Mouse (Mus musculus): ENCODE measurements around the gene Rnf213. TPM values are rescaled to one million over a fixed set of nuclear protein-coding genes. Genes with fewer than 3 reads are reported as not detected.

The Rnf213 gene
- 1.6 and 1.7 TPM in 2 replicates for polyA plus RNA-seq (2016; fragmentation: Nextera tagmentation; extraction: Ambion mirVana)

DNA sequence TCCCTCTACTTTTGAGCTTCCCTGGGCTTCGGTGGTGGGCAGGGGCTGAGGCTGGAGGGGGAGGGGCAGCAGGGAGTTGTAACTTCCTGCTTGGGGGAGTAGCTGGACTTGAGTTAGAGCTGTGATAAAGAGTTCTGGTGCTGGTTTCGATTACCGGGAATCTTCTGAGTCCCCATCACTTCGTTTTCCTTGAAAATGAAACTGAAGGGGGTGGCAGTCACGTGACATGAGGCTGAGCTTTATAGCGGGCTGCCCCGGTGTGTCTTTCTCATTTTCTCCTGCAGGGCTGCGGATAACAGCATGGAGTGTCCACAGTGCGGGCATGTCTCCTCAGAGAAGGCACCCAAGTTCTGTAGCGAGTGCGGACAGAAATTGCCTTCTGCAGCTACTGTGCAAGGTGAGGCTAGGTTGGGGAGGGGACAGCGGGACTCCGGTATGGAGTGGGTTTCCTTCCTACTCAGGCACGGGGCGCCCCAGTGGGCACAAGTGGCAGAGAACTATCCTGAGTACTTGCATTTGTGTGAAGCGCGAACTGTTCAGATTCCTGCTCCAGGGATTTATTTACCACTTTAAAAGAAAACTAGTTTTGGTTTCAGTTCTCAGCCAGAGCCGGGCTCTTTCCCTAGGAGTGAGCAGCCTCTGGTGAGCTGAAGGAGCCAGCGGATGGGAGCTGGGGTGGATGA, at the start of gene Rnf213:
Gene Rnf213 (plus strand): TSS at position 301 of the 683 bp plus-strand sequence.
- peak within 1 kb of the TSS; percentile 66 for H3K4me2 ChIP-seq (replicated peaks)
- no peaks in the 10 kb centered on the region for H3K36me3 ChIP-seq
- 0 out of 2 replicates have a peak, but pooled peaks have one; percentile 9 for ATAC-seq (ENCODE audit: insufficient number of reproducible peaks, insufficient read depth, low FRiP score, low TSS enrichment)
- H3K9ac ChIP-seq, result peak within 1 kb of the TSS; percentile 28
- H3K27ac ChIP-seq, result no peak within 1 kb of the TSS
- H3K4me1 ChIP-seq, result peaks cover 9% of the 10 kb centered on the region; the same call in 1 of the 2 replicates
- H3K9me3 ChIP-seq, result no peaks in the 10 kb centered on the region
- peaks cover 86% of the 10 kb centered on the region for H3K27me3 ChIP-seq
- WGBS, result 1% methylated on average over 19 of the region's 19 CpGs
- H3K4me3 ChIP-seq, result peak within 1 kb of the TSS; percentile 43

GRCm38 (mm10) chr11:119344178-119344577, 48.7 kb upstream of the Rnf213 start:
- no peak overlapping the region for H3K4me2 ChIP-seq (replicated peaks)
- H3K36me3 ChIP-seq, result no peaks in the 10 kb centered on the region
- H3K4me3 ChIP-seq, result no peak overlapping the region
- H3K27ac ChIP-seq, result no peak overlapping the region
- no peak overlapping the region for H3K9ac ChIP-seq
- H3K9me3 ChIP-seq, result no peaks in the 10 kb centered on the region
- no peaks in the 10 kb centered on the region for H3K27me3 ChIP-seq
- no peaks in the 10 kb centered on the region for H3K4me1 ChIP-seq
- no peak for ATAC-seq (ENCODE audit: insufficient number of reproducible peaks, insufficient read depth, low FRiP score, low TSS enrichment)
- WGBS, result 85% methylated on average over 8 of the region's 8 CpGs

DNA sequence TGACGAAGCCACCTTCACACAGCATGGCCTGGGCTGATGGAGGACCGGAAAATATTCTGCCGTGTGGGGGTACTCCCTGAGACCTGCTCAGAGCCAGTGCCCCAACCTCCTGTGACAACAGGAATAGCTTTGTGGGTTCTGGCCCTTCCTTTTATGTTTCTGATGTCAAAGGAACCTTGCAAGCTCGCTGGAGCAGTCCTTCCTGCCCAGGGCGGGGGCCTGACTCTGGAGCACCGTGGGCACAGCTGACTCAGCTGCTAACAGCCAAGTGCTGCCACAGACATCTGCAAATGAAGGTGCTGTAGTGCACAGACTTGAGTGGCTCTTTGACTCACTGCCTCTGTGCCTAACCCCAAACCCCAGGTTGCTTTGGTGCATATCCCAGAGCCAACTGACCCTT, 48.0 kb upstream of the Rnf213 start:
- H3K27ac ChIP-seq, result no peak overlapping the region
- WGBS, result 72% methylated on average over 6 of the region's 6 CpGs

DNA sequence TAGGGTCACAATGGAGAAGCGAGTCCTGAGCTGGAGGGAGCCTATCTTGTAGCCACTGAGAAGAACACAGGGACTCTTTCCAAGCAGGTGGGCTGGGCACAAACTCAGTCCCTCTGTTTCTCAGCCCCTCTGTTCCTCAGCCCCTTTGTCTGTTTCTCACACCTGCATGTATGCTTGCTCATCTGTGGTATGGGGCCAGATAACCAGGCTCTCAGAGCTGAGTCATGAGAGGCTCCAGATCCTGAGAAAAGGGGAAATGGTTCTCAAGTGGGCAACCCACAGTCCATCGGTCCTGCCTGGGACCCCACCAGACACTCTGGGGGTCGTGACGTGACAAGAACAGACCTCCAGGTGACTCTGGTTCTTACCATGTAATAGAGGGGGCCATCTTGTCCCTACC, 45.8 kb upstream of the Rnf213 start:
- no peak overlapping the region for H3K4me3 ChIP-seq
- ATAC-seq (ENCODE audit: insufficient number of reproducible peaks, insufficient read depth, low FRiP score, low TSS enrichment), result no peak
- 87% methylated on average over 4 of the region's 4 CpGs for WGBS
- H3K4me1 ChIP-seq, result no peaks in the 10 kb centered on the region
- H3K36me3 ChIP-seq, result no peaks in the 10 kb centered on the region
- no peak overlapping the region for H3K4me2 ChIP-seq (replicated peaks)
- H3K27me3 ChIP-seq, result no peaks in the 10 kb centered on the region
- H3K9ac ChIP-seq, result no peak overlapping the region
- H3K27ac ChIP-seq, result no peak overlapping the region
- no peaks in the 10 kb centered on the region for H3K9me3 ChIP-seq

More for the DNA sequence above, 48.0 kb upstream of the Rnf213 start:
- H3K4me1 ChIP-seq, result no peaks in the 10 kb centered on the region
- no peak overlapping the region for H3K4me2 ChIP-seq (replicated peaks)
- no peaks in the 10 kb centered on the region for H3K9me3 ChIP-seq
- no peak for ATAC-seq (ENCODE audit: insufficient number of reproducible peaks, insufficient read depth, low FRiP score, low TSS enrichment)
- H3K4me3 ChIP-seq, result no peak overlapping the region
- no peaks in the 10 kb centered on the region for H3K27me3 ChIP-seq
- no peak overlapping the region for H3K9ac ChIP-seq
- H3K36me3 ChIP-seq, result no peaks in the 10 kb centered on the region

GRCm38 (mm10) chr11:119352113-119352512, 40.8 kb upstream of the Rnf213 start:
- Histone ChIP-seq H3K27me3 (0 out of 2 replicates have a peak, but pooled peaks cover 6% of the 10 kb centered on the region), H3K4me1 (peaks cover 18% of the 10 kb centered on the region), H3K4me3 (no peak overlapping the region), H3K9ac (no peak overlapping the region), H3K36me3 (no peaks in the 10 kb centered on the region), H3K4me2 (replicated peaks) (no peak overlapping the region), H3K9me3 (no peaks in the 10 kb centered on the region), H3K27ac (no peak overlapping the region)
- no peak for ATAC-seq (ENCODE audit: insufficient number of reproducible peaks, insufficient read depth, low FRiP score, low TSS enrichment)
- WGBS, result 78% methylated on average over 7 of the region's 7 CpGs

DNA sequence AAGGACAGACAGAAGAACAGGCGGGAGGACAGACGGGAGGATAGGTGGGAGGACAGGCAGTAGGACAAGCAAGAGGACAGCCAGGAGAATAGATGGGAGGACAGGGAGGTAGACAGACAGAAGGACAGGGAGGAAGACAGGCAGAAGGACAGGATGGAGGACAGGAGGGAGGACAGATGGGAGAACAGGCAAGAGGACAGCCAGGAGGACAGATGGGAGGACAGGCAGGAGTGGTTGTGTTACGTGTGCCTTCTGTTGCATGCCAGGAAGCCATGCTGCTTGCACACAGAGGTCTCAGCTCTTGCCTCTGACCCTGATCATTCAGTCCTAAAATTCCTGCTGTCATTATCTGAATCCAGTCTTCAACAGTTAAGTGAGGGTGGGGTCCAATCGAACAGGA, 39.0 kb upstream of the Rnf213 start:
- no peak overlapping the region for H3K4me2 ChIP-seq (replicated peaks)
- 85% methylated on average over 4 of the region's 4 CpGs for WGBS

DNA sequence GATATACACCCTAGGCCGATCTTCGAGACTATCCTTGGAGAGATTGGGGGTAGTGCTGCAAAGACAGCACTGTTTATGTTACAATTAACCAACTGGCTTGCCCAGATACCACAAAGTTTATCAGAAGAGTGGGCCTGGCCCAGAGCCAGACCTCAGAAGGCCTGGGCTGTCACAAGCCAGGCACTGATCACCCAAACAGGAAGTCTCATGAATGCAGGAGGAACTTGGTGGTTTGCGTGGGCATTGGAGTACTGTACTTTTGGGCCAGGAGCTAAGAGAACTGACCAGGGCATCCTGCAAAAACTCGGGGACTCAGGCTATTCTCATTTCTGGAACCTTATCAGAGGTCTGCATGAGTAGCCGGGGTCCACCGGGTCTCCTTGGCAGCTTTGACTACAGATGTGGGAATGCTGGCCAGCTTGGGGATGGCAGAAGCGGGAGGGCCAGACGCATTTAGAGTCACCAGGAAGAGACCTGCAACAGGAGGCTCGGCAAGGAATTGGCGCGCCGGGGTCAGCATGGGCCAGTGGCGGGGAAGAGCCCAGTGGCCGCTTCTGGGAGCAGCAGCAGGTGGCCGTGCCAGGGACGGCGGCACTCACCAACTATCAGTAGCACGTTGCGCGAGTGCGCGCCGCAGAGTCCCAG, 38.0 kb upstream of the Rnf213 start:
- Histone ChIP-seq H3K4me2 (replicated peaks) (peak overlapping the region; percentile 80), H3K27ac (peak overlapping the region; percentile 74), H3K4me1 (peaks cover 18% of the 10 kb centered on the region), H3K9me3 (no peaks in the 10 kb centered on the region), H3K27me3 (0 out of 2 replicates have a peak, but pooled peaks cover 6% of the 10 kb centered on the region), H3K36me3 (peaks cover 5% of the 10 kb centered on the region; the same call in 1 of the 2 replicates), H3K4me3 (peak overlapping the region; percentile 67), H3K9ac (peak overlapping the region; percentile 78)
- 5% methylated on average over 23 of the region's 23 CpGs for whole genome bisulfite sequencing
- ATAC-seq (ENCODE audit: insufficient number of reproducible peaks, insufficient read depth, low FRiP score, low TSS enrichment), result 0 out of 2 replicates have a peak, but pooled peaks have one; percentile 20

More for the DNA sequence above, 39.0 kb upstream of the Rnf213 start:
- 0 out of 2 replicates have a peak, but pooled peaks cover 6% of the 10 kb centered on the region for H3K27me3 ChIP-seq
- no peak for ATAC-seq (ENCODE audit: insufficient number of reproducible peaks, insufficient read depth, low FRiP score, low TSS enrichment)
- peaks cover 18% of the 10 kb centered on the region for H3K4me1 ChIP-seq
- no peak overlapping the region for H3K27ac ChIP-seq
- no peaks in the 10 kb centered on the region for H3K36me3 ChIP-seq
- H3K4me3 ChIP-seq, result no peak overlapping the region
- no peak overlapping the region for H3K9ac ChIP-seq
- no peaks in the 10 kb centered on the region for H3K9me3 ChIP-seq

GRCm38 (mm10) chr11:119355443-119356385, 37.2 kb upstream of the Rnf213 start, which contains the start of the genes Sgsh and Slc26a11:
Gene Sgsh, minus strand, starts transcription at chr11:119355536.
Gene Slc26a11, plus strand, starts transcription at chr11:119355557.
- H3K4me1 ChIP-seq, result peaks cover 18% of the 10 kb centered on the region
- H3K9me3 ChIP-seq, result no peaks in the 10 kb centered on the region
- peaks cover 5% of the 10 kb centered on the region; the same call in 1 of the 2 replicates for H3K36me3 ChIP-seq
- H3K27me3 ChIP-seq, result 0 out of 2 replicates have a peak, but pooled peaks cover 6% of the 10 kb centered on the region
- H3K4me2 ChIP-seq (replicated peaks), result peak within 1 kb of the TSS; percentile 80
- peak within 1 kb of the TSS; percentile 78 for H3K9ac ChIP-seq
- WGBS, result 3% methylated on average over 37 of the region's 40 CpGs
- H3K27ac ChIP-seq, result peak within 1 kb of the TSS; percentile 74
- ATAC-seq (ENCODE audit: insufficient number of reproducible peaks, insufficient read depth, low FRiP score, low TSS enrichment), result peak; percentile 79; the same call in 1 of the 2 replicates
- peak within 1 kb of the TSS; percentile 67 for H3K4me3 ChIP-seq

DNA sequence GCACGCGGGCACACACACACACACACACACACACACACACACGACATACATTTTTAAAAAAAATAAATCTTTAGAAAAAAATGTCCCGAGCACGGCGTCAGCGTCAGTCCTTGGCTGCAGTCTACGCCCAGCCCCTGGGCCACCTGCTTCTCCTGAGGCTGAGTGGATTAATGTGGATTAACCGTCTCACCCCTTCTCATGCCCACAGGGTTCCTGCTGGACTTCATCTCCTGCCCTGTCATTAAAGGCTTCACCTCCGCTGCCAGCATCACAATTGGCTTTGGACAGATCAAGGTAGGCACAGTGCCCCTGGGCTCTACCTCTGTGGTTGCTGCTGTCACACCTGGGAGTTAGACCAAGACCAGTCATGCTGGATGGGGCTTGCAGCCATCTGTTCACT, 33.8 kb upstream of the Rnf213 start:
- 86% methylated on average over 10 of the region's 10 CpGs for WGBS
- no peak overlapping the region for H3K4me2 ChIP-seq (replicated peaks)
- peaks cover 18% of the 10 kb centered on the region for H3K4me1 ChIP-seq
- no peak overlapping the region for H3K4me3 ChIP-seq
- H3K9me3 ChIP-seq, result no peaks in the 10 kb centered on the region
- H3K9ac ChIP-seq, result no peak overlapping the region
- no peak overlapping the region for H3K27ac ChIP-seq
- no peaks in the 10 kb centered on the region for H3K27me3 ChIP-seq
- peaks cover 11% of the 10 kb centered on the region for H3K36me3 ChIP-seq
- ATAC-seq (ENCODE audit: insufficient number of reproducible peaks, insufficient read depth, low FRiP score, low TSS enrichment), result no peak

DNA sequence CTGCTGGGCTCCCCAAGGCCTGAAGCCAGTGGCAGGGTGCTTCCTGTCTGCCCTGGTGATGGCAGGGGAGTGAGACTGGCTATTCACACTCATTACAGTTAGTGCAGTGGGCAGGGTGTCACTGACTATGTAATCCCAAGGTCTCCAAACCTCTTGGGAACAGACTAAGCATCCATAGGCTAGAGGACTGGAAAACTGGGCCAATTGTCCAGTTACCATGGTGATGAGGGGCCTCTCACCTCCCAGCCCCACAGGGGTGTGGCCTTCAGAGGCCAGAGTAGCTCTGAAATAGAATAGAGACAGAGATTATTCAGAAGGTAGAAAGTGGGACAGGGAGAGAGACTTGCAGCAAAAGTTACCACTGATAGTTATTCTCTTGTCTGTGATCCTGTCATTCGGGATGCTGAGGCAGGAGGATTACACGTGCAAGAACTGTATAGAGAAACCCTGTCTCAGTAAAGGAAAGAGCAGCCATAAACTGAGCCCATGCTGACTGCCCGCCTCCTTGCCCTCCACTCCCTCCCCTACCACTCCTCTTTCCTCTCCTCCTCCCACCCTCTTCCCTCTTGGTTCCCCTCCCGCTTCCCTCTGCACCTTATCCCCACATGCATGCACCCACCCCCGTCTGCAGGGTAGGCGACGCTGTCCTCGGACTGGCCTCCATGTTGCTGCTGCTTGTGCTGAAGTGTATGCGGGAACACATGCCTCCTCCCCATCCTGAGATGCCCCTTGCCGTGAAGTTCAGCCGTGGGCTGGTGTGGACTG, 29.9 kb upstream of the Rnf213 start:
- WGBS, result 45% methylated on average over 11 of the region's 11 CpGs
- no peaks in the 10 kb centered on the region for H3K9me3 ChIP-seq
- peak overlapping the region; percentile 9; the same call in 1 of the 2 replicates for H3K27ac ChIP-seq
- H3K4me1 ChIP-seq, result no peaks in the 10 kb centered on the region
- no peak overlapping the region for H3K9ac ChIP-seq
- H3K27me3 ChIP-seq, result no peaks in the 10 kb centered on the region
- H3K36me3 ChIP-seq, result peaks cover 14% of the 10 kb centered on the region
- H3K4me2 ChIP-seq (replicated peaks), result no peak overlapping the region; the same call in 1 of the 2 replicates
- no peak overlapping the region for H3K4me3 ChIP-seq
- ATAC-seq (ENCODE audit: insufficient number of reproducible peaks, insufficient read depth, low FRiP score, low TSS enrichment), result peak; percentile 59; the same call in 1 of the 2 replicates
